Mouse (Mus musculus): ENCODE measurements around the gene Dicer1. TPM values are rescaled to one million over a fixed set of nuclear protein-coding genes. Genes with fewer than 3 reads are reported as not detected.
"Not testable (repeated sequence)": the region's sequence is repeated elsewhere in the genome, so short reads cannot be mapped to it uniquely, and the experiment has no call there.

Dicer1 gene
- polyA plus RNA-seq, 1 experiment from 2014 or later, result 10.5 TPM

DNA sequence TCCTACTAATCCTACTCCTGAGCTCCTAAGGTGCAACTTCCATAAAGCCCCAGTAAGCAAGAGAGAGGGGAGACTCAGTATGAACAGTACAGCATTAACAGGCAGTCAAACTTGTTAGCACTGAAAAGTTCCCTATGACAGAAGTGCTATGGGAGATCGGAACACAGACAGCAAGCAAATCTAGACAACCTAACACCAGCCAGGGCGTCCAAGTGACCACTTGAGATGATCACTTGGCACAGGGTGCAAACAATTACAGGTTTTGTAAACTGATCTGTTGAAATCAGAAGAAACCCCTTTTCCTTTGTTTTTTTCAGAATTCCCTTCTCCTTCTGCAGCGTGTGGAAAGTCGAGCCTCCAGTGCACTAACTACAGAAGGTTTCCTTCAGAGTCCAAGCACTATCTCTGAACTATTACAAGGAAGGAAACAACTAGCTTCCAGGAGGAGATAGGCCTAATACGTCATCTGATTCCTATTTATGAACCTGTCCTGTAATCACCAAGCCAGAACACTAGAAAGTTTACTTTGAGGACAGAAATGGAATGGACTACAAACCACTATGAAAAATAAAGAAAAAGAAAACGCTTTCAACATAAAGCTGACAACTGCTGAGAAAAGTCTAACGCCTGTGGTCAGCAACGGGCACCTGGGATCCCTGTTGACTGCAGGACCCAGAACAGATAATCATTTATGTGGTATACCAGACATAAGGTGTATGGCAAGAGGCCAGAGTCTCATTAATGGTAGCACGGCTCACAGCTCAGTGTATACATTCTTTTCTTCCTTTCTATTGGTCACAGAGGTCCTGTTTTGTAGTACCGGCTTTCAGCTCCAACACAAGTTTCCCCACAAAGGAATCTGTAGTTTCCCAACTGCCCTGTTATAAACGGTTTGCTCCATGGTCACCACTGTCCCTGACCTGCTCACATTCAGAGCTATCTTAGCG lies 10.6 kb downstream of the Dicer1 start:
- Histone ChIP-seq H3K27ac (replicated peaks) (no peak overlapping the region), H3K4me1 (replicated peaks) (peaks cover 25% of the 10 kb centered on the region), H3K27me3 (no peaks in the 10 kb centered on the region), H3K4me3 (replicated peaks) (no peak overlapping the region), H3K9ac (no peak overlapping the region), H3K36me3 (replicated peaks) (peaks cover 19% of the 10 kb centered on the region), H3K9me3 (replicated peaks) (no peaks in the 10 kb centered on the region), H3K4me2 (no peak overlapping the region)
- 64% methylated on average over 12 of the region's 12 CpGs for WGBS (ENCODE audit: insufficient replicate concordance)
- no peak for ATAC-seq (ENCODE audit: insufficient read depth)

GRCm38 (mm10) chr12:104738931-104739330 lies 12.8 kb downstream of the Dicer1 start:
- Histone ChIP-seq H3K36me3 (replicated peaks) (peaks cover 25% of the 10 kb centered on the region), H3K4me1 (replicated peaks) (peaks cover 25% of the 10 kb centered on the region), H3K4me3 (replicated peaks) (no peak overlapping the region), H3K27me3 (no peaks in the 10 kb centered on the region), H3K4me2 (no peak overlapping the region), H3K9me3 (replicated peaks) (no peaks in the 10 kb centered on the region), H3K27ac (replicated peaks) (no peak overlapping the region), H3K9ac (no peak overlapping the region)
- ATAC-seq (ENCODE audit: insufficient read depth), result no peak
- 73% methylated on average over 3 of the region's 3 CpGs for WGBS (ENCODE audit: insufficient replicate concordance)

- Histone ChIP-seq H3K27me3 (no peaks in the 10 kb centered on the region), H3K4me3 (replicated peaks) (no peak overlapping the region), H3K4me2 (no peak overlapping the region), H3K9me3 (replicated peaks) (no peaks in the 10 kb centered on the region), H3K9ac (no peak overlapping the region), H3K36me3 (replicated peaks) (peaks cover 27% of the 10 kb centered on the region), H3K4me1 (replicated peaks) (peaks cover 23% of the 10 kb centered on the region), H3K27ac (replicated peaks) (no peak overlapping the region)
- ATAC-seq (ENCODE audit: insufficient read depth), result no peak
- 84% methylated on average over 9 of the region's 9 CpGs for WGBS (ENCODE audit: insufficient replicate concordance)
Measured at GRCm38 (mm10) chr12:104738446-104738845, 13.3 kb downstream of the Dicer1 start.

GRCm38 (mm10) chr12:104737666-104738065 lies 14.1 kb downstream of the Dicer1 start:
- Histone ChIP-seq H3K4me3 (replicated peaks) (no peak overlapping the region), H3K36me3 (replicated peaks) (peaks cover 35% of the 10 kb centered on the region), H3K4me2 (no peak overlapping the region), H3K4me1 (replicated peaks) (peaks cover 17% of the 10 kb centered on the region), H3K9ac (no peak overlapping the region), H3K27ac (replicated peaks) (no peak overlapping the region), H3K27me3 (no peaks in the 10 kb centered on the region), H3K9me3 (replicated peaks) (no peaks in the 10 kb centered on the region)
- no peak for ATAC-seq (ENCODE audit: insufficient read depth)
- WGBS (ENCODE audit: insufficient replicate concordance), result 83% methylated on average over 10 of the region's 10 CpGs

- Histone ChIP-seq H3K4me1 (replicated peaks) (peaks cover 5% of the 10 kb centered on the region; the same call in 1 of the 2 replicates), H3K4me2 (no peak overlapping the region), H3K27ac (replicated peaks) (no peak overlapping the region), H3K36me3 (replicated peaks) (peaks cover 46% of the 10 kb centered on the region), H3K27me3 (no peaks in the 10 kb centered on the region), H3K9me3 (replicated peaks) (no peaks in the 10 kb centered on the region), H3K4me3 (replicated peaks) (no peak overlapping the region), H3K9ac (no peak overlapping the region)
- 62% methylated on average over 3 of the region's 3 CpGs for WGBS (ENCODE audit: insufficient replicate concordance)
- ATAC-seq (ENCODE audit: insufficient read depth), result no peak
Measured at GRCm38 (mm10) chr12:104735993-104736395, 15.8 kb downstream of the Dicer1 start.

DNA sequence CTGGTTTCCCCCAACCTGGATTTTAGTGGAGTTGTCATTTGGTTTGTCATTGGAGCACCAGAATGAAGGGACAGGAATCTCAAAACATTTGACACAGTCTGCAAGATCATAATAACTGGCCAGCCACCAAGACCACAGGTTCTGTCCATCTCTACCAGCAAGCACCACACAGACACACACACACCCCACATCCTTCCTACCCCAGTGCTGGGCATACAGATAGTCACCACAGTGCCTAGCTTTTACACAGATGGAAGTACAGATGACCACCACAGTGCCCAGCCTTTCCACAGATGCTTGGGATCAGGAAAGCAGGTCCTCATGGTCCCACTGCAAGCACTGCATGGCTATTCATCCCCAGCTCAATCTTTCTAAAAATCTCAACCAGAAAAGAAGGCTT lies 18.6 kb downstream of the Dicer1 start:
- H3K9ac ChIP-seq, result no peak overlapping the region
- H3K27me3 ChIP-seq, result no peaks in the 10 kb centered on the region
- peaks cover 69% of the 10 kb centered on the region for H3K36me3 ChIP-seq (replicated peaks)
- H3K4me1 ChIP-seq (replicated peaks), result no peaks in the 10 kb centered on the region
- no peaks in the 10 kb centered on the region for H3K9me3 ChIP-seq (replicated peaks)
- no peak overlapping the region for H3K4me3 ChIP-seq (replicated peaks)
- no peak for ATAC-seq (ENCODE audit: insufficient read depth)
- H3K4me2 ChIP-seq, result no peak overlapping the region
- H3K27ac ChIP-seq (replicated peaks), result no peak overlapping the region

GRCm38 (mm10) chr12:104731782-104732181 lies 20.0 kb downstream of the Dicer1 start:
- 66% methylated on average over 3 of the region's 3 CpGs for WGBS (ENCODE audit: insufficient replicate concordance)
- no peaks in the 10 kb centered on the region for H3K9me3 ChIP-seq (replicated peaks)
- H3K27me3 ChIP-seq, result no peaks in the 10 kb centered on the region
- H3K4me3 ChIP-seq (replicated peaks), result no peak overlapping the region
- no peak overlapping the region for H3K4me2 ChIP-seq
- no peak overlapping the region for H3K9ac ChIP-seq
- H3K4me1 ChIP-seq (replicated peaks), result no peaks in the 10 kb centered on the region
- H3K36me3 ChIP-seq (replicated peaks), result peaks cover 73% of the 10 kb centered on the region
- H3K27ac ChIP-seq (replicated peaks), result no peak overlapping the region
- ATAC-seq (ENCODE audit: insufficient read depth), result no peak

- not testable (repeated sequence) for H3K4me1 ChIP-seq (replicated peaks); H3K4me3 ChIP-seq (replicated peaks); H3K27ac ChIP-seq (replicated peaks); ATAC-seq (ENCODE audit: insufficient read depth); H3K27me3 ChIP-seq; H3K9me3 ChIP-seq (replicated peaks); H3K4me2 ChIP-seq; H3K9ac ChIP-seq
- peaks cover 80% of the 10 kb centered on the region for H3K36me3 ChIP-seq (replicated peaks)
- WGBS (ENCODE audit: insufficient replicate concordance), result 81% methylated on average over 2 of the region's 2 CpGs
Measured at GRCm38 (mm10) chr12:104726436-104726835, 25.3 kb downstream of the Dicer1 start.

DNA sequence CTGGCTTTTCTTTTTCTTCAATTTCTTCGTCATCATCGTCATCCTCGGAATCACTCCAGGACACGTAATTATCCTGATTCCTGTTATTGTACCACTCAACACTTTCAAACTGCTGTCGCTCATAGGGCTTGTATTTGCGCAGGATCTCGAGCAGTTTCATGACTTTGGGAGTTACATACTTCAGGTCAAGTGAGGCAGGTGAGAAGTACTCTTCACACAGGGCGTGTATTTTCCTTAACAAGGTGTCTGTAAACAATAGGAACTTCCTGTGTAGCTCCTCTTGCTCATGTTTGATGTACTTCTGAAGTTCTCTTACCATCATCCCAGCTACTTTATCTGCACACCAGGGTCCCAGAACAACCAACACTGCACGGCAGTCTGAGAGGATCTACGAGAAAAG lies 29.7 kb downstream of the Dicer1 start:
- Histone ChIP-seq H3K4me1 (replicated peaks) (no peaks in the 10 kb centered on the region), H3K36me3 (replicated peaks) (peaks cover 67% of the 10 kb centered on the region), H3K9me3 (replicated peaks) (no peaks in the 10 kb centered on the region), H3K4me2 (no peak overlapping the region), H3K4me3 (replicated peaks) (no peak overlapping the region), H3K27ac (replicated peaks) (no peak overlapping the region), H3K9ac (no peak overlapping the region), H3K27me3 (no peaks in the 10 kb centered on the region)
- no peak for ATAC-seq (ENCODE audit: insufficient read depth)
- 85% methylated on average over 10 of the region's 10 CpGs for WGBS (ENCODE audit: insufficient replicate concordance)

DNA sequence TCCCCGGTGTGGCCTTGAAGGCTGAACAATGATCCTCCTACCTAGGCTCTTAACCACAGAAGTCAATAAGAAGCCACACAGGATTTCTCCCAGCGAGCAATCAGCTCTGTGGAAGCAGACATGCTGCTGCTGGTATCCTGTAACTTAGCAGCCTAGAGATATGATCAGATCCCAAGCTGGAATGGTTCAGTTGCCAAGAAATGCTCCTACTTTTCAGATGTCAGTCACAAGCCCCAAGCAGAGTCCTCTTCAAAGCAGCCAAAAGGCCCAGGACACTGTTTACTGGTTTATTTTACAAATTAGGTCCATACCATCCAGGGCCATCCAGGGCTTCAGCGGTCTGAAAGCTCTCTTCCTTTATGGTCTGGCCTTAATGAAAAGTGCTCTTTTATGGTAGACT lies 30.7 kb downstream of the Dicer1 start:
- ATAC-seq (ENCODE audit: insufficient read depth), result no peak
- H3K9me3 ChIP-seq (replicated peaks), result no peaks in the 10 kb centered on the region
- no peak overlapping the region for H3K27ac ChIP-seq (replicated peaks)
- H3K4me3 ChIP-seq (replicated peaks), result no peak overlapping the region
- no peaks in the 10 kb centered on the region for H3K4me1 ChIP-seq (replicated peaks)
- no peak overlapping the region for H3K9ac ChIP-seq
- H3K36me3 ChIP-seq (replicated peaks), result peaks cover 64% of the 10 kb centered on the region
- no peaks in the 10 kb centered on the region for H3K27me3 ChIP-seq
- H3K4me2 ChIP-seq, result no peak overlapping the region
- 73% methylated on average over 3 of the region's 3 CpGs for WGBS (ENCODE audit: insufficient replicate concordance)

GRCm38 (mm10) chr12:104718956-104719355 lies 32.8 kb downstream of the Dicer1 start:
- Histone ChIP-seq H3K9me3 (replicated peaks) (no peaks in the 10 kb centered on the region), H3K27ac (replicated peaks) (no peak overlapping the region), H3K36me3 (replicated peaks) (peaks cover 76% of the 10 kb centered on the region), H3K27me3 (no peaks in the 10 kb centered on the region), H3K9ac (no peak overlapping the region), H3K4me2 (no peak overlapping the region), H3K4me1 (replicated peaks) (no peaks in the 10 kb centered on the region), H3K4me3 (replicated peaks) (no peak overlapping the region)
- 72% methylated on average over 5 of the region's 5 CpGs for WGBS (ENCODE audit: insufficient replicate concordance)
- ATAC-seq (ENCODE audit: insufficient read depth), result no peak

DNA sequence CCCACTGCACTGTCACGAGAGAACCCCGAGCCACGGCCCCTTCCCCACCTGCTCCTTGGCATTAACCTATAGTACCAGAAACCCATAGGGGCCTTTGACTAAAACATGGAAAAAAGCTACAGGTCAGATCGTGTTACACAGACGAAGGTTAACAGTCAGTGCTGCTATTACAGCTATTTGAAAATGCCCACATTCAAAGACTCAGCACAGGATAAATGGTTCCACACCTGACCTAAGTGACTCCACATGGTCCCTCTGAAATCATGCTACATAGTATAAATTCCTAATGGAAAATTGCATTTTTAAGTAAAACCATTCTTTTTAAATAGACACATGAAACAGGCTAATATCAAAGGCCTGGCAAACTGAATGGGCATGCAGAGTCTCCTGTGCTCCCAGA lies 35.3 kb downstream of the Dicer1 start:
- WGBS (ENCODE audit: insufficient replicate concordance), result 76% methylated on average over 5 of the region's 5 CpGs
- H3K36me3 ChIP-seq (replicated peaks), result peaks cover 77% of the 10 kb centered on the region

More for the DNA sequence above, 35.3 kb downstream of the Dicer1 start:
- no peak overlapping the region for H3K4me2 ChIP-seq
- no peaks in the 10 kb centered on the region for H3K4me1 ChIP-seq (replicated peaks)
- no peak overlapping the region for H3K27ac ChIP-seq (replicated peaks)
- no peak overlapping the region for H3K9ac ChIP-seq
- no peaks in the 10 kb centered on the region for H3K9me3 ChIP-seq (replicated peaks)
- ATAC-seq (ENCODE audit: insufficient read depth), result no peak
- H3K4me3 ChIP-seq (replicated peaks), result no peak overlapping the region
- no peaks in the 10 kb centered on the region for H3K27me3 ChIP-seq

All from liver, embryonic 15.5 days (tissue).